Mouse (Mus musculus) cortical plate, adult 2 months (tissue): ENCODE measurements around the gene Tmtc1.

ENCODE experiments used
- CTCF ChIP-seq: fragments of 200-500 bp; IDR thresholded peaks from 2 replicates; pipeline ENCODE4 v1.5.1; 2011; ENCODE audit warnings: mild to moderate bottlenecking, control low read depth, low read length; ENCODE audit not compliant: insufficient read depth; ENCODE audit errors: extremely low read depth
- POLR2A ChIP-seq: fragments of 200-500 bp; IDR thresholded peaks from 2 replicates; pipeline ENCODE4 v1.6.1; 2011; ENCODE audit warnings: mild to moderate bottlenecking, low read length, control low read depth; ENCODE audit not compliant: insufficient read depth; ENCODE audit errors: extremely low read depth

DNA sequence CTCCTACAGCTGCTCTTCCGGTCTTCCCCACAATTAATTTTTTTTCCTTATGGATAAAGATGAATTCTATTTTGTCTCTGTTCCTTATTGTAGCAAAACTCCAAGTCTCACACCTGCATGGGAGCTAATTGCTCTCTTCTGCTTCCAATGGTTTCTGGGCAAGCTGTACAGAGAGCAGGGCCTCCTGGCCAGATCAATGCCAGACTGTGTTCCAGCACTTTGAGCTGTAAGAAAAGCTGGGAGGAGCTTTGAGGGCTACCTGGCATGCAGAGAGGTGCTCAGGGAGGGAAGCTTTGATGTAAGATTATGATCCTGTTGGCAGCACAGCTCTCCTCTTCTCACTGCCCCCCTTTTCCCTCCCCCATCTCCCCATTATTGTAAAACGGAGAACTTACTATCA lies 10.6 kb upstream of the Tmtc1 start:
- TF ChIP-seq CTCF: no peak
- no peak for TF ChIP-seq POLR2A
